Mouse (Mus musculus): ENCODE measurements around the gene 1700123L14Rik. TPM values are rescaled to one million over a fixed set of nuclear protein-coding genes. Genes with fewer than 3 reads are reported as not detected.

The 1700123L14Rik gene
- polyA plus RNA-seq, 1 experiment = not detected

DNA sequence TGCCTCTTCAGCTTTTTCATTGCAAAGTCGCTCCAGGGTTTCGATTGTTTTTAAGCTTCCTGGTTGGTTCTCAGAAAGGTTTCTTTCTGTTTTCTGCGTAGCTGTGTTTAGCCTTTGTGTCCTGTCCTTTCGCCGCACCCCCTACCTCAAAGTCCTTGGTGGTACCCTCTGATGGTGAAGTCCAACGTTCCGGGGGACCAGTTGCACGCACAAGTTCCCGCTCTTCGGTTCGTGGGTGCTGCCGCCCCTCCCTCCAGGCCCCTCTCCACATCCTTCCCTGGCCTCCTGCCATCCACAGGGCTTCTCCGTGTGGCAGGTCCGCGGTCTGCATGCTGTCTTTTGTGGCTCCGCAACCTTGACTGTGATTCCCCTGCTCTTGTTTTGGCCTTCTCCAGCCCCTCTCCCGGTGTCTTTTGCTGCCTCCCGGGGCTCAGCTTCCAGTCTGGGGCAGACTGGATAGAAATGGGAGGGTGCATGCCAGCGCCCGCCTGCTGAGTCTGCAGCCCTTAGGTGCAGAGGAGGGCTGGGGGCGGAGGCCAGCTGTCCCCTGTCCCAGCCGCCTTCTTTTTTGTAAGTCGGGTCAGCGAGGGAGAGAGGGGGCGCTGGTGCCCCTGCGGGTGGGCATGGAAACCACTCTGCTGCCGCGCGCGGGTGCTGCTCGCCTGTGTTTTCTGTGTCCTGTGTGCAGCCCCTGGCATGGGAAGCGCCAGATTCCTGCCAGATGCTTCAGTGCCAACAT, 49.3 kb downstream of the 1700123L14Rik start:
- H3K4me3 ChIP-seq (replicated peaks) = peak overlapping the region; percentile 91
- peaks cover 15% of the 10 kb centered on the region for H3K27me3 ChIP-seq (replicated peaks)
- H3K9me3 ChIP-seq = no peaks in the 10 kb centered on the region
- no peaks in the 10 kb centered on the region for H3K36me3 ChIP-seq (replicated peaks; ENCODE audit: low read length)
- TF ChIP-seq FLI1 (IDR thresholded peaks at IDR 0.05; ENCODE audit: low read length) = no peak
- no peak for TF ChIP-seq GATA1 (IDR thresholded peaks at IDR 0.05; ENCODE audit: borderline replicate concordance, low read length)
- H3K4me1 ChIP-seq = peaks cover 7% of the 10 kb centered on the region

DNA sequence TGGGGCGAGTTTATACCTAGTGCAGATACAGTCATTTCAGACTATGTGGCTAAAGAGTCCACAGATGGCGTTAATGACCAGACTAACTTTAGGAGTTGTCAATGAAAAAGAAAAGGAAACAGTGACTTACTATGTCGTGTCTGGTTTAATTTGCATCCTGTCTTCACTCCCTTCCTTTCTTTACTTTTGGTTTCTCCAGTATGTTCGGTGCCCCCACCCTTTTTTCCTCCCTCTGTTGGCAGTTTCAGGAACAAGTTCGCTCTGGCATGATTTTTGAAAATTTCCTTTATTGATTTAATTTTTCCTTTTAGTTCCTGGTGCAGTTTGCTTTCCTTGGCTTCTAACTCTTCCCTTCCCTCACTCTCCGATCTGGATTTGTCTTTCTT, 49.9 kb downstream of the 1700123L14Rik start:
- TF ChIP-seq FLI1 (IDR thresholded peaks at IDR 0.05; ENCODE audit: low read length) (no peak), GATA1 (IDR thresholded peaks at IDR 0.05; ENCODE audit: borderline replicate concordance, low read length) (no peak)
- Histone ChIP-seq H3K36me3 (replicated peaks; ENCODE audit: low read length) (no peaks in the 10 kb centered on the region), H3K4me1 (peaks cover 7% of the 10 kb centered on the region), H3K9me3 (no peaks in the 10 kb centered on the region), H3K27me3 (replicated peaks) (peaks cover 15% of the 10 kb centered on the region), H3K4me3 (replicated peaks) (peak overlapping the region; percentile 91)

Other genes with a start within 250 kb of the 1700123L14Rik start
- gene Fam19a1, start 53.1 kb downstream of the 1700123L14Rik start, polyA plus RNA-seq (2012; ENCODE audit: insufficient read depth, low replicate concordance) = not detected in 2 replicates